Mouse (Mus musculus) MEL (cell line): Measurements from ENCODE around the gene Thnsl1. TPM values are rescaled to one million over a fixed set of nuclear protein-coding genes. Genes with fewer than 3 reads are reported as not detected.

ENCODE experiments used
- DNase-seq: peaks from one replicate; pipeline ENCODE4 v3.0.0; 2011; ENCODE audit warnings: low read depth, low spot score
- H3K27ac ChIP-seq: 2 replicates; pipeline ENCODE4 v1.5.1; 2012; ENCODE audit warnings: low read depth, mild to moderate bottlenecking, control low read depth, low read length, moderate library complexity; ENCODE audit not compliant: control insufficient read depth
- H3K27me3 ChIP-seq, 2 experiments: fragments of 150-350 bp in 1 of 2; sonication (generic) in 1 of 2; 2 replicates each; pipeline ENCODE4 v1.6.1; 2012; ENCODE audit warnings: low read length in 2 of 2, mild to moderate bottlenecking in 2 of 2, improper control_type of control experiment in 1 of 2, moderate library complexity in 1 of 2; ENCODE audit not compliant: insufficient read depth in 2 of 2, control insufficient read depth in 1 of 2
- H3K36me3 ChIP-seq, 2 experiments: 2 replicates each; pipeline ENCODE4 v1.6.1; 2012 to 2014; ENCODE audit warnings: low read length in 2 of 2, improper control_type of control experiment in 1 of 2, inconsistent platforms in 1 of 2, mild to moderate bottlenecking in 1 of 2; ENCODE audit not compliant: insufficient read depth in 2 of 2, control insufficient read depth in 1 of 2
- H3K4me1 ChIP-seq, 2 experiments: fragments of 150-350 bp in 1 of 2; sonication (generic) in 1 of 2; 2 replicates each; pipeline ENCODE4 v1.6.1; 2012; ENCODE audit warnings: low read length in 2 of 2, improper control_type of control experiment in 1 of 2, mild to moderate bottlenecking in 1 of 2; ENCODE audit not compliant: insufficient read depth in 2 of 2, control insufficient read depth in 1 of 2
- H3K4me3 ChIP-seq, 2 experiments: fragments of 150-350 bp in 1 of 2; sonication (generic) in 1 of 2; 2 replicates each; pipeline ENCODE4 v1.5.1; 2012; ENCODE audit warnings: low read depth in 2 of 2, low read length in 2 of 2, mild to moderate bottlenecking in 2 of 2, moderate library complexity in 2 of 2, control low read depth in 1 of 2, improper control_type of control experiment in 1 of 2; ENCODE audit not compliant: control insufficient read depth in 1 of 2, insufficient read depth in 1 of 2
- H3K79me2 ChIP-seq: 2 replicates; pipeline ENCODE4 v1.6.1; 2012; ENCODE audit warnings: mild to moderate bottlenecking, low read length, moderate library complexity; ENCODE audit not compliant: control insufficient read depth, poor library complexity, insufficient read depth
- H3K9ac ChIP-seq: 2 replicates; pipeline ENCODE4 v1.6.1; 2012; ENCODE audit warnings: low read depth, mild to moderate bottlenecking, control low read depth, low read length, moderate library complexity; ENCODE audit not compliant: control insufficient read depth, poor library complexity, severe bottlenecking
- H3K9me3 ChIP-seq: fragments of 150-350 bp; sonication (generic); replicated peaks from 2 replicates; pipeline ENCODE4 v1.6.1; 2012; ENCODE audit warnings: mild to moderate bottlenecking, low read length, improper control_type of control experiment, moderate library complexity; ENCODE audit not compliant: insufficient read depth
- CHD1 ChIP-seq: IDR thresholded peaks from 2 replicates; pipeline ENCODE4 v1.6.1; 2012; ENCODE audit warnings: low read depth, mild to moderate bottlenecking, inconsistent platforms, low read length, improper control_type of control experiment
- CTCF ChIP-seq, 3 experiments: IDR thresholded peaks in 2 of 3; conservative IDR thresholded peaks in 1 of 3; 2 replicates each; pipeline ENCODE4 v1.5.1; 2011 to 2012; ENCODE audit warnings: low read length in 3 of 3, low read depth in 2 of 3, mild to moderate bottlenecking in 2 of 3, improper control_type of control experiment in 1 of 3, inconsistent platforms in 1 of 3, mixed read lengths in 1 of 3, moderate library complexity in 1 of 3; ENCODE audit not compliant: control insufficient read depth in 1 of 3, insufficient read depth in 1 of 3, poor library complexity in 1 of 3, severe bottlenecking in 1 of 3
- E2F4 ChIP-seq: IDR thresholded peaks from 2 replicates; pipeline ENCODE4 v1.6.1; 2011; ENCODE audit warnings: low read depth, low read length, improper control_type of control experiment, borderline replicate concordance
- GATA1 ChIP-seq: IDR thresholded peaks from 2 replicates; pipeline ENCODE4 v1.6.1; 2011; ENCODE audit warnings: low read depth, low read length, improper control_type of control experiment
- HCFC1 ChIP-seq: IDR thresholded peaks from 2 replicates; pipeline ENCODE4 v1.6.1; 2012; ENCODE audit warnings: low read depth, mild to moderate bottlenecking, inconsistent platforms, low read length, improper control_type of control experiment, moderate library complexity
- JUND ChIP-seq: IDR thresholded peaks from 2 replicates; pipeline ENCODE4 v1.6.1; 2011; ENCODE audit warnings: low read depth, mild to moderate bottlenecking, improper control_type of control experiment, low read length
- MAFK ChIP-seq: IDR thresholded peaks from 2 replicates; pipeline ENCODE4 v1.6.1; 2011; ENCODE audit warnings: low read depth, mild to moderate bottlenecking, low read length, improper control_type of control experiment, borderline replicate concordance
- MAX ChIP-seq: IDR thresholded peaks from 2 replicates; pipeline ENCODE4 v1.6.1; 2011; ENCODE audit warnings: low read length, improper control_type of control experiment
- MXI1 ChIP-seq: IDR thresholded peaks from 2 replicates; pipeline ENCODE4 v1.6.1; 2011; ENCODE audit warnings: mild to moderate bottlenecking, low read depth, low read length, improper control_type of control experiment
- MYB ChIP-seq: IDR thresholded peaks from 2 replicates; pipeline ENCODE4 v1.6.1; 2011; ENCODE audit warnings: mild to moderate bottlenecking, low read depth, low read length, improper control_type of control experiment
- MYC ChIP-seq: IDR thresholded peaks from 2 replicates; pipeline ENCODE4 v1.6.1; 2011; ENCODE audit warnings: low read depth, mild to moderate bottlenecking, low read length, improper control_type of control experiment, moderate library complexity
- NRF1 ChIP-seq: IDR thresholded peaks from 2 replicates; pipeline ENCODE4 v1.6.1; 2014; ENCODE audit warnings: low read depth, mild to moderate bottlenecking, inconsistent platforms, low read length, improper control_type of control experiment, moderate library complexity; ENCODE audit not compliant: poor library complexity, insufficient read depth, severe bottlenecking
- POLR2A ChIP-seq, 2 experiments: IDR thresholded peaks; 2 replicates each; pipeline ENCODE4 v1.6.1; 2011 to 2012; ENCODE audit warnings: low read length in 2 of 2, mild to moderate bottlenecking in 2 of 2, control low read depth in 1 of 2, improper control_type of control experiment in 1 of 2, low read depth in 1 of 2, moderate library complexity in 1 of 2; ENCODE audit not compliant: control insufficient read depth in 1 of 2, insufficient read depth in 1 of 2, poor library complexity in 1 of 2
- POLR2AphosphoS5 ChIP-seq: IDR thresholded peaks from 2 replicates; pipeline ENCODE4 v1.6.1; 2012; ENCODE audit warnings: low read depth, borderline replicate concordance, mild to moderate bottlenecking, inconsistent platforms, low read length, moderate library complexity, mixed read lengths
- RAD21 ChIP-seq: IDR thresholded peaks from 2 replicates; pipeline ENCODE4 v1.6.1; 2011; ENCODE audit warnings: mild to moderate bottlenecking, low read depth, low read length, improper control_type of control experiment
- SMC3 ChIP-seq: IDR thresholded peaks from 2 replicates; pipeline ENCODE4 v1.6.1; 2011; ENCODE audit warnings: low read depth, low read length, improper control_type of control experiment
- TCF12 ChIP-seq: IDR thresholded peaks from 2 replicates; pipeline ENCODE4 v1.6.1; 2014; ENCODE audit warnings: low read depth, mild to moderate bottlenecking, inconsistent platforms, low read length, improper control_type of control experiment, moderate library complexity
- USF1 ChIP-seq: IDR thresholded peaks from 2 replicates; pipeline ENCODE4 v1.6.1; 2014; ENCODE audit warnings: low read depth, mild to moderate bottlenecking, inconsistent platforms, low read length, improper control_type of control experiment, moderate library complexity
- ZC3H11A ChIP-seq: IDR thresholded peaks from 2 replicates; pipeline ENCODE4 v1.6.1; 2012; ENCODE audit warnings: low read depth, mild to moderate bottlenecking, inconsistent platforms, low read length, improper control_type of control experiment
- ZKSCAN1 ChIP-seq: IDR thresholded peaks from 2 replicates; pipeline ENCODE4 v1.6.1; 2012; ENCODE audit warnings: low read depth, mild to moderate bottlenecking, inconsistent platforms, low read length, improper control_type of control experiment, moderate library complexity
- ZMIZ1 ChIP-seq: IDR thresholded peaks from 2 replicates; pipeline ENCODE4 v1.6.1; 2012; ENCODE audit warnings: low read depth, mild to moderate bottlenecking, inconsistent platforms, low read length, improper control_type of control experiment, moderate library complexity
- ZNF384 ChIP-seq: IDR thresholded peaks from 2 replicates; pipeline ENCODE4 v1.6.1; 2012; ENCODE audit warnings: low read depth, mild to moderate bottlenecking, inconsistent platforms, low read length, improper control_type of control experiment
- polyA plus RNA-seq, 2 experiments: library from polyadenylated mRNA; stranded (reverse) in 1 of 2; unstranded in 1 of 2; fragments of >175 nt in 1 of 2; fragments of >200 nt in 1 of 2; gene quantifications; 2 replicates each; pipeline versions ENCODE4 v1.2.1 to v1.2.4; 2012; ENCODE audit warnings: low replicate concordance in 2 of 2, low read depth in 1 of 2; ENCODE audit not compliant: insufficient read length in 2 of 2, insufficient read depth in 1 of 2, missing spikeins in 1 of 2
- total RNA-seq: library from RNA; depleted of rRNA; stranded (reverse); fragments of 300-350 nt; gene quantifications from 2 replicates; pipeline ENCODE4 v1.2.3, GENCODE M21; 2012

Gene Thnsl1
- total and polyA plus RNA-seq, 3 experiments, result 1.0 to 2.6 TPM; not detected in 1

DNA sequence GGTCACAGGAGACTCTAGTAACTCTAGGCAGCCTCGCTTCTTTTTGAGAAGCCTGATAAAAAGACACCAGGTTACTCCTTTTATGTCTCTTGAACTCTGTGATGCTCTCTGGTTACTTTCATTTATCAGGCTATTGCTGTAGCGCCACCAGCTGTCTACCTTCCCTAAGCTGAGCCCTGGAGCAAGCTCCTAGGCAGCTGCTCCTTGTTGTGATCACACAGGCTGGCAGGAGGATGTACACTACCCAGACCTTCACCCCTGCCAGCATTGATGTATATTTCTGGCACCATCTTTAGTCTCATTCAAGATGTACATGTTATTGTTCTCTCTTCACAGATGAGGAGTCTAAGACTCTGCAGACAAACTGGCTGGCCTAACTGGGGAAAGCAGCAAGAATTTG, 24.8 kb downstream of the Thnsl1 start:
- no peak for DNase-seq
- TF ChIP-seq SMC3 (0 out of 2 replicates have a peak, but pooled peaks have one; percentile 15), CTCF (IDR thresholded peaks at IDR 0.05 in 2 of 3, conservative IDR thresholded peaks at IDR 0.05 in 1 of 3; ENCODE audit: control insufficient read depth in 1 of 3, insufficient read depth in 1 of 3, low read depth in 2 of 3, low read length in 3 of 3, poor library complexity in 1 of 3, severe bottlenecking in 1 of 3) (peak in 1 of 3 experiments; percentile 3; a peak in 1 of 6 replicates), ZMIZ1 (no peak), USF1 (no peak), HCFC1 (no peak), POLR2AphosphoS5 (no peak), RAD21 (peak; percentile 3), CHD1 (no peak)
- no peaks in the 10 kb centered on the region for H3K4me1 ChIP-seq

DNA sequence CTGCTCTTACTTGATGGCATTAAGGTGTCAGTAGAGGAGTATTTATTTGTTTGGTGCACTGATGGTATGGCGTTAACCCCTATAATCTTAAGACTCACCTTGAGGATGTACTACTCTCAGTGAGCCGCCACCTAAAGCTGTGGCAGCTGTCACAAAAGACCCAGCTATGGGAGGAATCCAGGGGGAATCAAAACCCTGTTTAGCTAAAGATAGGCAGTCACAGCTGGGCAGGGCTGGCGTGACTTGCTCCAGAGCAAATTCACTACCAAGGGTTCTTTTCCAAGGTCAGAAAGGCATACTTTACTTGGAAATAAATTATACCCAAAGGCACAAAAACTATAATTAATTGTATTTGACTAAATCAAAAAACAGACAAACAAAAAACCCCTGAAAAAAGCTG, 25.6 kb downstream of the Thnsl1 start:
- Histone ChIP-seq H3K27me3 (no peaks in the 10 kb centered on the region), H3K9me3 (no peaks in the 10 kb centered on the region), H3K9ac (no peak overlapping the region), H3K79me2 (no peaks in the 10 kb centered on the region), H3K36me3 (no peaks in the 10 kb centered on the region), H3K4me1 (no peaks in the 10 kb centered on the region), H3K4me3 (no peak overlapping the region), H3K27ac (no peak overlapping the region)
- no peak for TF ChIP-seq NRF1
- TF ChIP-seq ZMIZ1, result no peak
- no peak for DNase-seq

More for the DNA sequence above, 24.8 kb downstream of the Thnsl1 start:
- no peaks in the 10 kb centered on the region for H3K79me2 ChIP-seq
- no peak overlapping the region for H3K9ac ChIP-seq
- H3K4me3 ChIP-seq, result no peak overlapping the region
- no peaks in the 10 kb centered on the region for H3K27me3 ChIP-seq
- no peaks in the 10 kb centered on the region for H3K9me3 ChIP-seq
- H3K27ac ChIP-seq, result no peak overlapping the region
- H3K36me3 ChIP-seq, result no peaks in the 10 kb centered on the region

DNA sequence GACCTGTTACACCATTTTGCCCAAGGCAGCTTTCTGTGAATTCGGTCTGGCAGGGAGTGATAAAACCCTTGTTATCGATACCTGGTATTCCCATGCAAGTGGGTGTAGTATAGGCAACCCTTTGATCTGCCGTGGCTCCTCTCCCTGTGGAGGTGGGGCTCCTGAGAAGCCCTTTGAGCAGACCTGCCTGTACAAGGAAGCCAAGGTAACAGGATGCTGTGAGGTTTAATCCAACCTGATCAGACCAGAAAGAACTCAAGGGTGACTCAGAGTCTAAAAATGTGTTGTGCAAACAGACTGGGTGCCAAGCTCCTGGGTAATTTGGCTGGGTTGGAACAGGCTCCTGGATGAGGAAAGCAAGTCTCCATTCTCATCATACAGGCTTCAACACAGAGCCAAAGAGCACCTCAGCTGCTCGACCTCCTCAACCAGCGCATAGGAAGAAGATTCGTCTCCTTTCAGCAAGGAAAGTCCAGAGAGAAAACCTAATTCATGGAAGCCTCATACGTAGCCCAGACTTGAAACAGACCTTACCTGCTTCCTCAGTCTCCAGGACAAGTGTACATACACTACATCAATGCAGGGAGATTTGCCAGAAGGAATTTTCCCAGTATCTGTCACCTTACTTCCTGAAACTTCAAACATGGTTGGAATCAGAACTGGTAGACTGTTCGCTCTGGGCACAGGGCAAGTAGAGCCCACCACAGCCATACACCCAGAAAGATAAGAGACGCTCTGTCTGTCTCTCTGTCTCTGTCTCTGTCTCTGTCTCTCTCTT, 29.5 kb downstream of the Thnsl1 start:
- Histone ChIP-seq H3K9me3 (no peaks in the 10 kb centered on the region), H3K27ac (no peak overlapping the region), H3K9ac (no peak overlapping the region), H3K4me1 (no peaks in the 10 kb centered on the region), H3K27me3 (no peaks in the 10 kb centered on the region), H3K36me3 (no peaks in the 10 kb centered on the region), H3K4me3 (no peak overlapping the region), H3K79me2 (no peaks in the 10 kb centered on the region)
- TF ChIP-seq MAX (no peak), SMC3 (no peak), MYC (no peak), TCF12 (no peak), ZC3H11A (no peak), MYB (no peak), GATA1 (no peak), MXI1 (no peak), CHD1 (no peak), JUND (no peak), ZMIZ1 (no peak), MAFK (no peak), E2F4 (no peak), CTCF (IDR thresholded peaks at IDR 0.05 in 2 of 3, conservative IDR thresholded peaks at IDR 0.05 in 1 of 3; ENCODE audit: control insufficient read depth in 1 of 3, insufficient read depth in 1 of 3, low read depth in 2 of 3, low read length in 3 of 3, poor library complexity in 1 of 3, severe bottlenecking in 1 of 3) (no peak), ZNF384 (no peak), POLR2AphosphoS5 (no peak), ZKSCAN1 (no peak), NRF1 (no peak), POLR2A (IDR thresholded peaks at IDR 0.05; ENCODE audit: control insufficient read depth in 1 of 2, insufficient read depth in 1 of 2, low read depth in 1 of 2, low read length in 2 of 2, poor library complexity in 1 of 2) (no peak)
- no peak for DNase-seq
